Mouse (Mus musculus) spleen, adult 18-20 months (tissue): ENCODE results near the gene Lama5.

Experiments
- DNase-seq, 2 experiments: peaks; one replicate each; pipeline ENCODE4 v3.0.0; 2022; ENCODE audit warnings: mixed read lengths in 2 of 2

Lama5 gene

GRCm38 (mm10) chr2:180222250-180222649 lies 3.4 kb downstream of the Lama5 start:
- no peak for DNase-seq

- no peak for DNase-seq
These were observed 4.6 kb downstream of the Lama5 start for GRCm38 (mm10) chr2:180221051-180221450.

- DNase-seq: no peak
These were observed 5.5 kb downstream of the Lama5 start for GRCm38 (mm10) chr2:180220165-180220564.

- no peak for DNase-seq
These were observed 6.3 kb downstream of the Lama5 start for GRCm38 (mm10) chr2:180219145-180219943.

GRCm38 (mm10) chr2:180218677-180219076 lies 7.0 kb downstream of the Lama5 start:
- no peak for DNase-seq

GRCm38 (mm10) chr2:180218241-180218640 lies 7.4 kb downstream of the Lama5 start:
- DNase-seq: no peak

- no peak for DNase-seq
These were observed 8.1 kb downstream of the Lama5 start for GRCm38 (mm10) chr2:180217587-180217986.

- DNase-seq: no peak
These were observed 8.7 kb downstream of the Lama5 start for GRCm38 (mm10) chr2:180216921-180217320.

GRCm38 (mm10) chr2:180215951-180216350 lies 9.7 kb downstream of the Lama5 start:
- DNase-seq: no peak

GRCm38 (mm10) chr2:180215011-180215461 lies 10.6 kb downstream of the Lama5 start:
- no peak for DNase-seq

- DNase-seq: no peak
These were observed 11.2 kb downstream of the Lama5 start for GRCm38 (mm10) chr2:180214352-180214978.

- DNase-seq: no peak
These were observed 13.4 kb downstream of the Lama5 start for GRCm38 (mm10) chr2:180212255-180212654.

GRCm38 (mm10) chr2:180208976-180209375 lies 16.7 kb downstream of the Lama5 start:
- no peak for DNase-seq

GRCm38 (mm10) chr2:180207840-180208239 lies 17.8 kb downstream of the Lama5 start:
- DNase-seq: no peak

- DNase-seq: no peak
These were observed 19.7 kb downstream of the Lama5 start for GRCm38 (mm10) chr2:180205956-180206280.

GRCm38 (mm10) chr2:180205083-180205955 lies 20.3 kb downstream of the Lama5 start:
- no peak for DNase-seq

- no peak for DNase-seq
These were observed 21.2 kb downstream of the Lama5 start for GRCm38 (mm10) chr2:180204501-180204900.

GRCm38 (mm10) chr2:180202805-180203204 lies 22.9 kb downstream of the Lama5 start:
- no peak for DNase-seq

- no peak for DNase-seq
These were observed 23.4 kb downstream of the Lama5 start for GRCm38 (mm10) chr2:180202263-180202662.

- DNase-seq: no peak
These were observed 24.4 kb downstream of the Lama5 start for GRCm38 (mm10) chr2:180201303-180201702.

- no peak for DNase-seq
These were observed 25.0 kb downstream of the Lama5 start for GRCm38 (mm10) chr2:180200681-180201080.

GRCm38 (mm10) chr2:180198782-180199181 lies 26.9 kb downstream of the Lama5 start:
- no peak for DNase-seq

- no peak for DNase-seq
These were observed 28.2 kb downstream of the Lama5 start for GRCm38 (mm10) chr2:180197323-180198037.
